Mouse (Mus musculus) ES-E14 (cell line): ENCODE data around the gene Prkd2. TPM values are rescaled to one million over a fixed set of nuclear protein-coding genes. Genes with fewer than 3 reads are reported as not detected.

Experiments used
- DNase-seq: peaks from one replicate; pipeline ENCODE4 v3.0.0-alpha.2; 2013; ENCODE audit warnings: low read depth, low spot score
- H3K27ac ChIP-seq: 2 replicates; pipeline ENCODE4 v1.5.1; 2012; ENCODE audit warnings: low read depth, mild to moderate bottlenecking, low read length, moderate library complexity, mixed read lengths; ENCODE audit not compliant: poor library complexity, insufficient read depth, severe bottlenecking
- H3K36me3 ChIP-seq: 2 replicates; pipeline ENCODE4 v1.6.1; 2012; ENCODE audit warnings: mild to moderate bottlenecking, low read length, moderate library complexity, mixed read lengths; ENCODE audit not compliant: control insufficient read depth, poor library complexity, insufficient read depth, severe bottlenecking
- H3K4me1 ChIP-seq, 2 experiments: fragments of 150-350 bp in 1 of 2; sonication (generic) in 1 of 2; 2 replicates each; pipeline ENCODE4 v1.6.1; 2012; ENCODE audit warnings: low read length in 2 of 2, mild to moderate bottlenecking in 1 of 2, mixed read lengths in 1 of 2; ENCODE audit not compliant: control insufficient read depth in 2 of 2, insufficient read depth in 2 of 2, poor library complexity in 1 of 2
- H3K4me3 ChIP-seq, 2 experiments: fragments of 150-350 bp in 1 of 2; sonication (generic) in 1 of 2; 2 replicates each; pipeline ENCODE4 v1.5.1; 2012; ENCODE audit warnings: low read length in 2 of 2, low read depth in 1 of 2, mild to moderate bottlenecking in 1 of 2, mixed read lengths in 1 of 2; ENCODE audit not compliant: insufficient read depth in 1 of 2, poor library complexity in 1 of 2, severe bottlenecking in 1 of 2
- H3K9ac ChIP-seq: 2 replicates; pipeline ENCODE4 v1.6.1; 2012; ENCODE audit warnings: low read depth, mild to moderate bottlenecking, low read length, mixed read lengths; ENCODE audit not compliant: poor library complexity, insufficient read depth, severe bottlenecking
- H3K9me3 ChIP-seq: fragments of 150-350 bp; sonication (generic); 2 replicates; pipeline ENCODE4 v1.6.1; 2012; ENCODE audit warnings: low read depth, mild to moderate bottlenecking, low read length; ENCODE audit not compliant: control insufficient read depth, insufficient read depth
- CHD2 ChIP-seq: IDR thresholded peaks from 2 replicates; pipeline ENCODE4 v1.6.1; 2014; ENCODE audit warnings: mild to moderate bottlenecking, low read depth, low read length, inconsistent platforms
- HCFC1 ChIP-seq: IDR thresholded peaks from 2 replicates; pipeline ENCODE4 v1.6.1; 2012; ENCODE audit warnings: low read length, inconsistent platforms, borderline replicate concordance; ENCODE audit not compliant: insufficient read depth
- MAFK ChIP-seq: IDR thresholded peaks from 2 replicates; pipeline ENCODE4 v1.6.1; 2014; ENCODE audit warnings: mild to moderate bottlenecking, low read depth, low read length, inconsistent platforms; ENCODE audit not compliant: insufficient read depth
- ZC3H11A ChIP-seq: IDR thresholded peaks from 2 replicates; pipeline ENCODE4 v1.6.1; 2012; ENCODE audit warnings: low read depth, mild to moderate bottlenecking, inconsistent platforms, low read length, borderline replicate concordance
- ZNF384 ChIP-seq: IDR thresholded peaks from 2 replicates; pipeline ENCODE4 v1.6.1; 2012; ENCODE audit warnings: low read depth, low read length, inconsistent platforms
- in situ Hi-C, 2 experiments: fragments of 600-800 bp; cut with MboI; formaldehyde crosslinking; loops; one replicate each; pipeline ENCODE4 v1.15.1; 2025; ENCODE audit warnings: low sequenced_read_pairs in 2 of 2, inconsistent platforms in 1 of 2; ENCODE audit not compliant: unreplicated experiment in 2 of 2
- total RNA-seq: library from RNA; depleted of rRNA; stranded (reverse); fragments of 300-350 nt; gene quantifications from 2 replicates; pipeline ENCODE4 v1.2.3, GENCODE M21; 2012

Gene Prkd2
- total RNA-seq, 1 experiment = 5.7 TPM

DNA sequence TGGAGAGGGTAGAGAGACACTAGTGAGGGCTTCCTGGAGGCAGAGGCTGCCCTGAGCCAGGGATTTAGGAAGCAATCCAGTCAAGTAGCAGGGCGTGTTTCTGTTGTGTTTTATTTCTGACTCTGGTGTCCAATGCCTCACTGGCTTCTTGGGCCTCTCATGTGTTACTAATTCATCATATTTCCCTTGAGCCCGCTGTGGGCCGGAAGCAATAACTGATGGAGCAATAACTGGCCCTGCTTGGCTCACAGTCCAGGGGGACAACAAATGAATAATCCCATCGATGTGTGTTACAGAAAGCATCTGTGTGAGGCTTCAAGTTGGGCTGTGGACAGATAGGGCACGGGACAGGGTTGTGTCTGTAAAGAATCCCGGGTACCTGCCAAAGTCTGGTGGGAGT lies 69.7 kb downstream of the Prkd2 start:
- no peaks in the 10 kb centered on the region for H3K9me3 ChIP-seq
- H3K36me3 ChIP-seq = peaks cover 22% of the 10 kb centered on the region
- peaks cover 0 to 14% of the 10 kb centered on the region in 2 experiments; a peak in 1 of 4 replicates for H3K4me1 ChIP-seq
- H3K27ac ChIP-seq = no peak overlapping the region
- no peak for DNase-seq
- in situ Hi-C loops = loop anchor here in 1 of 2 experiments (25.0 kb wide), 1 partner anchor 100 kb away; the partner anchor contains the start of genes Fkrp and Strn4
- H3K9ac ChIP-seq = no peak overlapping the region
- TF ChIP-seq ZNF384 = no peak
- no peak overlapping the region for H3K4me3 ChIP-seq

DNA sequence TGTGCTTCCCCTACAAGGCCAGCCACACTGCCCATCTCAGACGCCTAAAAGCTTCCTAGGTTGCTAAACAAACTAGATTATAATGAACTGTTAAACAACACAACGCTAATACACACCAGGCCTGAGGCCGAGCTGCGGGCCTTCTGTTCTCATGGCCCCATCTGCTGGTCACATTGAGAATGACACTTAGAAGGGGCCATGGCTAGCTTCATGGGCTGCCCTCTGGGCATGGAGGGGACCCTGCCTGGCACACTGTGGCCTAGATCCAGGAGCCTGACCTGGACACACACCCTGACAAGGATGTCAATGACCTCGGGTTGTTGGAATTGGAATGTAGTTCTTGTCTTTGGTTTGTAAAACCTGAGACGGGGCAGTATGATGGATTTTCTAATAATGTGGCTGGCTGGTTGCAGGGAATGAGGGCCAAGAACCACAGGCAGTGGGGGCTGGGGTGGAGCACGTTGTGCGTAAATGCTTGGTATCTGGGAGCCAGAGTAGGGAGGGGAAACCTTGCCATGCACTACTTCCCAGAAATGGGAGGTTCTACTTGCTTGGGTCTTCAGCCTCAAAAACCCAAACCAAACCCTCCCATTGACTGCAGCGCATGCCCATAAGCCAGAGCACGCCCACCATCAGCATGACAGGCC lies 71.2 kb downstream of the Prkd2 start:
- TF ChIP-seq HCFC1 (no peak), ZC3H11A (0 out of 2 replicates have a peak, but pooled peaks have one; percentile 25)
- Histone ChIP-seq H3K9me3 (no peaks in the 10 kb centered on the region), H3K9ac (no peak overlapping the region), H3K27ac (no peak overlapping the region), H3K4me3 (no peak overlapping the region), H3K4me1 (peaks cover 0 to 16% of the 10 kb centered on the region in 2 experiments; a peak in 1 of 4 replicates), H3K36me3 (peaks cover 38% of the 10 kb centered on the region)
- no peak for DNase-seq
- in situ Hi-C loops = loop anchor here in 1 of 2 experiments (25.0 kb wide), 1 partner anchor 102 kb away; the partner anchor contains the start of genes Fkrp and Strn4

DNA sequence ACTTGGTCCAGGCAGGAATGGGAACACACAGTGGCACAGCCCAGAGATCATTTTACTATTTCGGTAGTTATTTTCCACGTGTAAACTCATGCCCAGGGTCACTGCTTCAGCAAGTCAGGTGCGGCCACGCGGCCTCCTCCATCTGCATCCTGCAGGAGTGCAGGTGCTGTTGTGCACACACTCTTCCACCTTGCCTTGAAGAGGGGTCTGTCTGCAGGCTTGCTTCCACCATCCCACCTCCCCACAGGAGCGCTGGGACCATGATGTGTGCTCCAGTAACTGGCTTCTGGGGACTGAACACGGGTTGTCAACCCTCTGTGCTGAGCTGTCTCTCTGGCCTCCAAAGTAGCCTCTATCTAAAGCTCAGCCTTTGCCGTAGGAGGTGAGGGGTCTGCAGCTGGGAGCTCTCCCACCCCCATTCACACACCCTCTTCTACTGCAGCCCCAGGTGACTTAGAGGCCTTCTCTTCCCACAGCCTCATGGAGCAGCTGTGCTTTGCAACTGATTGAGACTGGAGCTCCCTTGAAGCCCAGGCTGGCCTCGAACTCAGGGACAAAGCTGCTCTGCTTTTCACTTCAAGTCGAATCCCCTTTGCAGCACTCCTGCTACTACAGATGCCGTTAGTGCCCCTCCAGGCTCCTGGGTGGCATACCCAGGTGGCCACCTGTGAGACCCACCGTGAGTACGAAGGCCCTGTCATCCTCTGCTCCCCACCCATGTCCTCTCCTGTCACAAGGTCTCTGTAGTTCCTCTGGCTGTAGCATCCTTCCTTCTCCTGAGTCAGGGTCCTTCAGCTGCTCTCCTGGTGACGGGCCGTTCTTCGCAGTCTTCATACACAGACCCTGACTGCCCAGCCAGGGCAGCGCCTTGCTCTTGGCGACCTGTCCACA lies 72.0 kb downstream of the Prkd2 start:
- in situ Hi-C loops = loop anchor here in 1 of 2 experiments (25.0 kb wide), 1 partner anchor 102 kb away; the partner anchor contains the start of genes Fkrp and Strn4
- no peak overlapping the region for H3K9ac ChIP-seq
- DNase-seq = no peak
- H3K9me3 ChIP-seq = no peaks in the 10 kb centered on the region
- no peak overlapping the region for H3K4me3 ChIP-seq
- peaks cover 44% of the 10 kb centered on the region for H3K36me3 ChIP-seq
- no peak for TF ChIP-seq ZNF384
- no peak for TF ChIP-seq CHD2
- no peak for TF ChIP-seq HCFC1
- TF ChIP-seq ZC3H11A = no peak
- no peak for TF ChIP-seq MAFK
- H3K4me1 ChIP-seq = peaks cover 0 to 20% of the 10 kb centered on the region in 2 experiments; a peak in 1 of 4 replicates
- no peak overlapping the region for H3K27ac ChIP-seq

DNA sequence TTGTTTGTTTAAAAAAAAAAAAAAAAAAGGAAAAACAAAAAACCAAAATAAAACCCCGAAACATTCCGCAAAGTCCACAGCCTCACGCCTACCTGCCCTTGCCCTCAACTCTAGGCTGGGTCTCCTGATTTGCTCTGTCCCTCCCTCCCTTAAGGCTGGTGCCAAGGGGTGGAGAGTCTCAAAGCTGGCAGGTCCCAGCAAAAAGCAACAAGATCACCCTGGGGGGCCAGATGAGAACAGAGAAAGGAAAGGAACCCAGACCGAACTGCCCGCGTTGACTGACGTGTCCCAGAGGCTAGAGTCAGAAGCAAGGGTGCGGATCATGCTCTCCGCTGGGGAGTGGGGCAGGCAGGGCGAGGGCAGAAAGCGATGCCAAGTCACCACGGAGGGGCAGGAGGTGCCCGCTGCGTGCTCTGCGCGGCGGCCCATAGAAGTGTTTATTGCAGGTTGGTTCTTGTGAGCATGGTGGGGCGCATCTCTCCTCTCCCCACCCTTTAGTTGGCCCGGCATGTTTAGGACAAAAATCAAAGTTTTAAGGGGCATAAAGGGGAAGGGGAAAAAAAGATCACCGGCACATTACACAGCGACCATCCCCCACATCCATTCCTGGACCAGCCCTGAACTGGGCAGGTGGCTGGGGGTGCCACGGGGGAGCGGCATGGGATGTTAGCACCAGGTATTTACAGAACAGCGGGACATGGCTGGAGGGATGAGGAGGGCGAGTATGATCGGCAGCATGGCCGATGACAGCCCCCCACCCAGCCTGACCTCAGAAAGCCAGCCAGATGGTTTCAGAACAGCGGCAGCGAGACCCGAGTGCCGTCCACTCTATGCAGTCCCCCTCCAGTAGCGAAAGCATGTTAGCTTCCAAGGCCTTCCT lies 73.0 kb downstream of the Prkd2 start:
- TF ChIP-seq ZC3H11A (no peak), MAFK (no peak), ZNF384 (no peak), HCFC1 (no peak), CHD2 (no peak)
- DNase-seq = no peak
- Histone ChIP-seq H3K9ac (no peak overlapping the region), H3K36me3 (peaks cover 44% of the 10 kb centered on the region), H3K9me3 (no peaks in the 10 kb centered on the region), H3K4me1 (peaks cover 0 to 20% of the 10 kb centered on the region in 2 experiments; a peak in 1 of 4 replicates), H3K27ac (no peak overlapping the region), H3K4me3 (no peak overlapping the region)
- in situ Hi-C loops = loop anchor here in 1 of 2 experiments (25.0 kb wide), 1 partner anchor 103 kb away; the partner anchor contains the start of genes Fkrp and Strn4
